Mouse (Mus musculus) liver, embryonic 14.5 days (tissue): ENCODE results near the gene Gm595. TPM values are rescaled to one million over a fixed set of nuclear protein-coding genes. Genes with fewer than 3 reads are reported as not detected.

Experiments used
- ATAC-seq: fragments of 200-750 bp; cut with Nextera tagmentation; 2 replicates; pipeline ENCODE4 v1.8.0; 2017; ENCODE audit warnings: moderate number of reproducible peaks, mild to moderate bottlenecking, moderate library complexity; ENCODE audit not compliant: insufficient read depth
- DNase-seq, 3 experiments: peaks; one replicate each; pipeline ENCODE4 v3.0.0-alpha.2; 2012 to 2013; ENCODE audit warnings: low read depth in 3 of 3, low spot score in 3 of 3
- H3K27ac ChIP-seq: fragments of 300-500 bp; sonication (generic); 2 replicates; pipeline ENCODE4 v1.5.1; 2014; ENCODE audit warnings: moderate library complexity, mild to moderate bottlenecking, control low read depth, inconsistent platforms
- H3K27me3 ChIP-seq: fragments of 300-500 bp; sonication (generic); 2 replicates; pipeline ENCODE4 v1.6.1; 2014; ENCODE audit warnings: mild to moderate bottlenecking, low read length, moderate library complexity; ENCODE audit not compliant: control insufficient read depth, insufficient read depth
- H3K36me3 ChIP-seq: fragments of 300-500 bp; sonication (generic); replicated peaks from 2 replicates; pipeline ENCODE4 v1.6.1; 2014; ENCODE audit warnings: low read depth; ENCODE audit not compliant: control insufficient read depth, insufficient read depth
- H3K4me1 ChIP-seq, 2 experiments: fragments of 200-500 bp in 1 of 2; fragments of 300-500 bp in 1 of 2; sonication (generic) in 1 of 2; replicated peaks; 2 replicates each; pipeline ENCODE4 v1.6.1; 2012 to 2014; ENCODE audit warnings: antibody characterized with exemption in 1 of 2, inconsistent platforms in 1 of 2, low read length in 1 of 2; ENCODE audit not compliant: control insufficient read depth in 2 of 2, insufficient read depth in 2 of 2
- H3K4me2 ChIP-seq: fragments of 300-500 bp; sonication (generic); 2 replicates; pipeline ENCODE4 v1.6.1; 2014; ENCODE audit warnings: low read depth, mild to moderate bottlenecking, control low read depth, moderate library complexity
- H3K4me3 ChIP-seq, 2 experiments: fragments of 200-500 bp in 1 of 2; fragments of 300-500 bp in 1 of 2; sonication (generic) in 1 of 2; 2 replicates each; pipeline ENCODE4 v1.5.1; 2012 to 2014; ENCODE audit warnings: low read depth in 2 of 2, low read length in 2 of 2, mild to moderate bottlenecking in 2 of 2, control low read depth in 1 of 2, inconsistent platforms in 1 of 2, moderate library complexity in 1 of 2; ENCODE audit not compliant: insufficient read depth in 1 of 2
- H3K9ac ChIP-seq: fragments of 300-500 bp; sonication (generic); replicated peaks from 2 replicates; pipeline ENCODE4 v1.6.1; 2014; ENCODE audit warnings: mild to moderate bottlenecking, control low read depth, moderate library complexity
- H3K9me3 ChIP-seq: fragments of 300-500 bp; sonication (generic); 2 replicates; pipeline ENCODE4 v1.6.1; 2016; ENCODE audit warnings: low read length, mixed read lengths; ENCODE audit not compliant: control insufficient read depth
- CTCF ChIP-seq: IDR thresholded peaks from 2 replicates; pipeline ENCODE4 v1.5.1; 2016; ENCODE audit warnings: antibody characterized with exemption, low read depth, control low read depth
- EP300 ChIP-seq: IDR thresholded peaks from 2 replicates; pipeline ENCODE4 v1.6.1; 2016; ENCODE audit warnings: antibody characterized with exemption, low read depth
- WGBS: fragments of 180-500 bp; shearing (Covaris S2); extraction: QIAGEN DNeasy Blood & Tissue Kit; methylation state at CpG from one replicate; pipeline ENCODE4 v1.1.7; 2014; ENCODE audit not compliant: insufficient replicate concordance; 5-methylcytosine and 5-hydroxymethylcytosine counted together
- polyA plus RNA-seq, 2 experiments: library from polyadenylated mRNA; depleted of rRNA in 1 of 2; stranded (reverse) in 1 of 2; unstranded in 1 of 2; fragments of >200 nt; fragmentation: Nextera tagmentation in 1 of 2; extraction: Ambion mirVana in 1 of 2; gene quantifications; 2 replicates each; pipeline versions ENCODE4 v1.2.1 to v1.2.3; 2012 to 2014

Gm595 gene
- polyA plus RNA-seq, 2 experiments, result 0.03 TPM; not detected in 1

- Histone ChIP-seq H3K4me1 (no peaks in the 10 kb centered on the region), H3K27me3 (no peaks in the 10 kb centered on the region), H3K4me2 (no peak overlapping the region), H3K4me3 (no peak overlapping the region), H3K9me3 (no peaks in the 10 kb centered on the region), H3K27ac (no peak overlapping the region), H3K36me3 (no peaks in the 10 kb centered on the region), H3K9ac (no peak overlapping the region)
- no peak for ATAC-seq
- WGBS, result 58% methylated on average over 3 of the region's 3 CpGs
- no peak for DNase-seq
- TF ChIP-seq EP300 (no peak), CTCF (no peak)
Observed at GRCm38 (mm10) chrX:48893946-48894345, 16.4 kb upstream of the Gm595 start.

- no peaks in the 10 kb centered on the region for H3K9me3 ChIP-seq
- ATAC-seq (no peak), DNase-seq (no peak)
- no peak overlapping the region for H3K27ac ChIP-seq
- WGBS, result 66% methylated on average over 9 of the region's 9 CpGs
- no peaks in the 10 kb centered on the region for H3K4me1 ChIP-seq
- no peak overlapping the region for H3K9ac ChIP-seq
- no peak overlapping the region for H3K4me3 ChIP-seq
- no peaks in the 10 kb centered on the region for H3K27me3 ChIP-seq
- TF ChIP-seq EP300, result no peak
- TF ChIP-seq CTCF, result no peak
- no peaks in the 10 kb centered on the region for H3K36me3 ChIP-seq
- no peak overlapping the region for H3K4me2 ChIP-seq
Observed at GRCm38 (mm10) chrX:48890259-48890658, 12.7 kb upstream of the Gm595 start.

DNA sequence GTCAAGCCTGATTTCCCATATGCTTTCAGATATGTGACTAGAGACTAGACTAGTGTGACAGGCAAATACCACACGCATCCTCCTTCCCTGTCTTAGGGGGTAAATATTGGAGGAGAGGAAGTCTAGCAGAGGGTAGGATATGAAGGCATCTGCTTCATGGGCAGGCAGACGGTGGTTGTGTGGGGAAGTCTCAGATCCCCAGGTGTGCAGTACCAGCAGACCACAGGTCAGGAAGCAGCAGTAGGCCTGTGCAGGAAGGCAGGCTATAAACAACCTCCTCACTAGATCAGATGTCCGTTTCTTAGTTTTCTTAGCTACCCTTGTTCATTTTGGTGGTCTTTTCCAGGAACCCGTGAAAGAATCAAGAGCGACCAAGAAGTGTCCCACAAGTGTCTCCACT is 7.1 kb upstream of the Gm595 start:
- no peaks in the 10 kb centered on the region for H3K27me3 ChIP-seq
- no peak overlapping the region for H3K4me3 ChIP-seq
- DNase-seq, result no peak
- no peak overlapping the region for H3K4me2 ChIP-seq
- no peaks in the 10 kb centered on the region for H3K9me3 ChIP-seq
- 33% methylated on average over 5 of the region's 5 CpGs for WGBS
- no peak overlapping the region for H3K27ac ChIP-seq
- no peaks in the 10 kb centered on the region for H3K4me1 ChIP-seq
- TF ChIP-seq EP300 (no peak), CTCF (no peak)
- no peaks in the 10 kb centered on the region for H3K36me3 ChIP-seq
- H3K9ac ChIP-seq, result no peak overlapping the region
- no peak for ATAC-seq

Other genes with a start within 250 kb of the Gm595 start
- not detected in 2 replicates for gene Gpr119, start 203.2 kb downstream of the Gm595 start, polyA plus RNA-seq (2012; rRNA removed)
- not detected in 2 replicates for gene Gpr119, start 203.2 kb downstream of the Gm595 start, polyA plus RNA-seq (2014; fragmentation: Nextera tagmentation; extraction: Ambion mirVana)
- 4.9 and 10.1 TPM in 2 replicates for gene Rbmx2, start 182.7 kb downstream of the Gm595 start, polyA plus RNA-seq (2012; rRNA removed)
- 13.2 and 15.2 TPM in 2 replicates for gene Rbmx2, start 182.7 kb downstream of the Gm595 start, polyA plus RNA-seq (2014; fragmentation: Nextera tagmentation; extraction: Ambion mirVana)